Mouse (Mus musculus): Measurements from ENCODE around the gene Cdk5.
"Not testable (repeated sequence)": the region's sequence is repeated elsewhere in the genome, so short reads cannot be mapped to it uniquely, and the experiment has no call there.

Cdk5 gene

DNA sequence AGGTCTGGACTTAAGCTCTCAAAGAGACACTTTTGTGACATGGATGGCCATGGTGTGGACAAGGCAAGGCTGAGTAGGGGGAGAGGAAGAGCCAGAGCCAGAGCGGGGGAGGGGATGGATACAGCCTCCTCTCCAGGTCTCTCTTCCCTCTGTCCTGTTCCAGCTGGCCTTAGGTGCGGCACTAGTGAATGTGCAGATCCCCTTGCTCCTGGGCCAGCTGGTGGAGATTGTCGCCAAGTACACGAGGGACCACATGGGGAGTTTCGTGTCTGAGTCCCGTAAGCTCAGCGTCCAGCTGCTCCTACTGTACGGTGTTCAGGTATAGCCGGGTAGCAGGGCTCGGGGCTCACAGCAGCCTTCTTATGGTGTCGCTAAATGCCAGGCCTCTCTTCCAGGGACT is 23.0 kb downstream of the Cdk5 start:
- no peak for DNase-seq (ENCODE audit: low spot score in 2 of 2)

- DNase-seq (ENCODE audit: low spot score in 2 of 2): no peak
Observed at GRCm38 (mm10) chr5:24399686-24400085, 23.6 kb downstream of the Cdk5 start.

DNA sequence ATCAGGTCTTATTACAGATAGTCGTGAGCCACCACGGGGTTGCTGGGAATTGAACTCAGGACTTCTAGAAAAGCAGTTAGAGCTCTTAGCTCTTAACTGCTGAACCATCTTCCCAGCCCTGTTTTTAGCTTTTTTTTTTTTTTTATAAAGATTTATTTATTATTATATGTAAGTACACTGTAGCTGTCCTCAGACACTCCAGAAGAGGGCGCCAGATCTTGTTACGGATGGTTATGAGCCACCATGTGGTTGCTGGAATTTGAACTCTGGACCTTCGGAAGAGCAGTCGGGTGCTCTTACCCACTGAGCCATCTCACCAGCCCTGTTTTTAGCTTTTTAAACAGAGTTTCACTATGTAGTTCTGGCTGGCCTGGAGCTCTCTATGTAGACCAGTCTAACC is 27.1 kb downstream of the Cdk5 start:
- DNase-seq (ENCODE audit: low spot score in 2 of 2): not testable (repeated sequence)

DNA sequence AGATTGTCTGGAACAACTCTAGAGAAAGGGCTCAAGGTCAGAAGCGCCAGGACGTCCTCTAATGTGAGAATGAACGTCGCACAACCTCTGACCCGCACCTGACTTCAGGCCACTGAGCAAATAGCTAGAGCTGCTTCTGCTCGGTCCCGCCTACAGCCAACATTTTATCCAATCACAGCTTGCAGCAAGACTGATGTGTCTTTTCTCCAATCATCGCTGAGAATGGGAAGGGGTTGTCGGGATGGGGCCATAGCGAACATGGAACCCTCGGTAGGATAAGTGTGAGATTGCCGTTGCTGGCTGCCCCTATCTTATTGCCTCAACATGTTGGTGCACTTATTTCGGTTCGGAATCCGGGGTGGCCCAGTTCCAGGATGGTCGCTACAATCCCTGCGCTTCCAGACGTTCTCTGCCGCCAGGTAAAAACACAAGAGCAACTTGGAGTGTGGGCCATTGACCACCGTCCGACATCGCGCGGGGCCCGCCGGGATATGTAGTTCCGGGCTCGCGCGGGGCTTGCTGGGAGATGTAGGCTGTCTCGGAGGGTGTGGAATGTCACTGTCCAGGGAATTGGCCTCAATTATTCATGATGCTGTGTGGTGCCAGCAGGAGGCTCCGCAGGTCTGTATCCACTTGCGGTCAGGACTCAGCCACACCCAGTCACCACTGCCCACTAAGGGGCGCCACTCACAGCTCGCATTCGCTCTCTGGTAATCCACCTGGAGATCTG is 29.0 kb downstream of the Cdk5 start:
- DNase-seq (ENCODE audit: low spot score in 2 of 2): peak; percentile 87 to 88

DNA sequence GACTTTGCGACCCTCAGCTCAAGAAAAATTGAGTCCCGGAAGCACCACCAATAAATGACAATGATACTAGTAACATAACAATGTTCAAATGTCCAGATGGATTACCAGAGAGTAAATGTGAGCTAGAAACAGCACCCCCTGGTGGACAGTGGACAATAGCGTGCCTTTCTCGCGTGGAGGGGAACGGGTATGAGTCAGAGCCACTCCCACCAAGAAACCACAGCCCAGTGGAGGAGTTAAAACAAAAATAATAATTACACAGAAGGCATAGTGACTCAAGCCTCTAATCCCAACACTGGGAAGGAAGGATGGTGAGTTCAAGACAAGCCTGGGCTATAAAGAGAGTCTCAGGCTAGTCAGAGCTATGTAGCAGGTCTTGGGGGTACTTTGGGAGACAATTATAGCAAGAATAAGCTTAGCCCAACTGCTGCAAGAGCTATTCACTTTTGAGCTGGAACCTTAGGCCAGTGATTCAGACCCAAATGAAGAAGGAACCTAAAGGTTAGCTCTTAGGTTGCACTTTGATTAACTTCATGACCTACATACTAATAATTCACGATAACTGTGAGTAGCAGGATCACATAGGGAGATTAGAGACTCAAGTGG is 29.8 kb downstream of the Cdk5 start, which contains the start of gene Abcb8:
Gene Abcb8, plus strand, starts transcription at position 272 of the 606 bp plus-strand sequence.
- peak; percentile 82 to 91 for DNase-seq (ENCODE audit: low spot score in 2 of 2)

DNA sequence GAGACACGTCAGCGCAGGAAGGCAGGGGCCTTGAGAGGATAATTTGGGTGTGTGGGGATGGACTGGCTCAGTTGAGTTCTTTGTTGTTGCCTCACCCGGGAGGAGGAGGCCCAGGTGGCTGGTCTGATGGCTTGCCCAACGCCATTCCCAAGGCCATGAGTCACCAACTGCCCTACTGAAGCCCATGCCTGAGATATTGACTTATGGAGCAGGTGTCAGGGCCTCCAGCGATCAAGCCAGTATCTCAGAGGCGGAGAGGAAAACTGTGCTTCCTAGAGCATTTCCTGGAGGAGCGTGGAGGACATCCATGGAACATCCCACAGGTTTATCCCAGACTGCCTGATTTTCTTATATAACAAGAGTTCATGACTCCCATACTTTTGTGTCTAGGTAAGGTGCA is 30.6 kb downstream of the Cdk5 start:
- no peak for DNase-seq (ENCODE audit: low spot score in 2 of 2)

GRCm38 (mm10) chr5:24391864-24392263 is 31.5 kb downstream of the Cdk5 start, which contains the start of gene Atg9b:
Gene Atg9b (minus strand): TSS chr5:24392143.
- no peak for DNase-seq (ENCODE audit: low spot score in 2 of 2)

DNA sequence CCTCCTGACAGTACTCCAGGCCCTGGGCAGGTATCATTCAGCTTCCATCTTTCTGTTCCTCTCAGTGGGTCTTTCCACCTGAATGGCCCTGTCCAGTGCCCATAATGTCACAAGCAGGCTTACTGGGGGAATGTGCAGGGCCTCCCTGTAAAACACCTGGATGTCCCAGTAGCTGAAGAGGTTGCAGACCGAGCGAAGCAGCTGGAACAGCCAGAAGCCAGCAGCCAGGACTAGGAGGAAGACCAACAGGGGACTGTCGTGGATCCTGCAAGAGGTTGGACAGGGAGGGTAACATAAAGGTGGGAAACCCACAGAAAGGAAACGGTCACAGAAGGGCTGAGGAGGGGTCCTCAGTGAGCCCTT is 33.7 kb downstream of the Cdk5 start:
- no peak for DNase-seq (ENCODE audit: low spot score in 2 of 2)

DNA sequence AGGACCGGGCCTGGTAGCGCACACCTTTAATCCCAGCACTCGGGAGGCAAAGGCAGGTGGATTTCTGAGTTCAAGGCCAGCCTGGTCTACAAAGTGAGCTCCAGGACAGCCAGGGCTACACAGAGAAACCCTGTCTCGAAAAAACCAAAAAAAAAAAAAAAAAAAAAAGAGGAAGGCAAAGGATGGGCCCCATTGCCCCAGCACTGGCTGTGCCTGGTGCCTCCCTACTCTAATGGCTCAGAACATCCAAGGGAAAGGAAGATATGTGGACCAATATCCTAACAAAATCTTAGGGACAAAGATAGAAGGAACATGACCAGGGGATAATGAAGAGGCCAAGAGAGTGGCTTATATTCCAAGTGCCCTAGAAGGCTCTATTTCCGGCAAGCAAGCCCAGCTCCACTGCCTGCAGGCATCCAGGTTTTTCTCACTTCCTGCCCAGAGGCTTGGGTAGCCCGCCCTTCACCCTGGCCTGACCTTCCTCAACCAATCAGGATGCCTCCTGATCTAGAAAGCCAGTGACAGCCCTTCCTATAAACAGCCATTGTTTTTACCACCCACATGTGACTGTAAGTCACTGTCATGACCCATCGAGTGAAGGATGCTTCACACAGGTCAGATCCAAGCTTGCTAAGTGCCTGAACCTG is 34.2 kb downstream of the Cdk5 start:
- peak; percentile 30 to 47 for DNase-seq (ENCODE audit: low spot score in 2 of 2)

DNA sequence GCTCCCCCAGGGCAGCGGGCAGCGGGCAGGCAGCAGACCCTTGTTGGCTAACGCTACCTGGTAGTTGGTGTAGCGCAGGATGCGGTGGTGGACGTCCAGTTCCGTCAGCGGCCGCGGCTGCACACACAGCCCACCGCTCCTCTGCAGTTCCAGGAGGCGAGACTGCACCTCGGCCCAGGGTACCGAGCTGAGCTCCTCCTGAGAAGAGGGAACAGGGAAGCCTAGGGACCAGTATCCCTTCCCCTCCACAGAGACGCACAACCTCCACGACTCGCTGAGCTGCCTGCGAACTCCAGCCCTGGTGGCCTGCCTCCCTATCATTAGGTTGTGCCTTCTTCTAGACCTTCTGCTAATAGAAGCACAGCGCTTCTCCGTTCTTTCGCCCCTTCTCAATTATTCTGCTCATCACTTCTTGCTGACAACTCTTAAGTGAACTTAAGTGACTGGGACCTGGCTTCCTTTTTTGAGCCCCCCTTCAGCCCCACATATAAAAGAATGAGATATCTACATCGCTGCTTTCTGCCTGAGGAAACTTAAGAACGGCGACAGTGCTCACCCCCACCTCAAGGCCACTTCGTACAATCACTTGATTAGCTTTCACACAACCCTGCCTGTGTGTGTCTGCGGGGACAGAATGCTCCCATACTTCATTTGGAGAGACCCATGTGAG is 34.9 kb downstream of the Cdk5 start:
- no peak for DNase-seq (ENCODE audit: low spot score in 2 of 2)

GRCm38 (mm10) chr5:24387264-24388241 is 35.8 kb downstream of the Cdk5 start:
- DNase-seq (ENCODE audit: low spot score in 2 of 2): peak; percentile 22 to 50

DNA sequence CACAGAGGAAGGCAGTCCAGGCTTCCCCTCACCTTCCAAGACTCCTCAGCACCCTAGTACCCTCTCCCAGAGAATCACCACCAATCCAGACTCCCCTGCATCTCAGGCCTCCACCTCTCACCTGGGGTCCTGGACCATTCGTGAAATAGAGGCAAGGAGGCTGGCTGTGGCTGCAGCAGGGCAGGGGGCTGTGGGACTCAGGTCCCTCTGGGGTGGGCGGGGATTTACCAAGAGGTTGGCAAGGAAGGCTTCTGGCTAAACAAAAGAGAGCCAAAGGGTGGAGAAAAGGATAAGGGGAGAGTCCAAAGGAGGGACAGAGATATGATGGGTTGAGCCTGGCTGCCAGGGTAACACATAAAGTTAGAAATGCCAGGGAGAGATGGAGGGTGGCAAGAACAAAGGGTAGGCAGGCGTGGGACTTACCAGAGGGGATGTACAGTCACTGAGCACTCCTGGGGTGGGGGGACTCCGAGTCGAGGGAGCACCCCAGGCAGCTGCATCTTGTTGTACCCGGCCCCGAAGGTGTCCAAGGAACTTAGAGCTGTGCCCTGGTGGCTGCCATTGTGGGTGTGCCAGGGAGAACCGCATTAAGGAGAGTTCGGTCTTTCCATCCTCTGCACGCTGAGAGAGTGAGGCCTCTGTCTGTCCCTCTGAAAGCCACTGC is 37.3 kb downstream of the Cdk5 start:
- DNase-seq (ENCODE audit: low spot score in 2 of 2): no peak

DNA sequence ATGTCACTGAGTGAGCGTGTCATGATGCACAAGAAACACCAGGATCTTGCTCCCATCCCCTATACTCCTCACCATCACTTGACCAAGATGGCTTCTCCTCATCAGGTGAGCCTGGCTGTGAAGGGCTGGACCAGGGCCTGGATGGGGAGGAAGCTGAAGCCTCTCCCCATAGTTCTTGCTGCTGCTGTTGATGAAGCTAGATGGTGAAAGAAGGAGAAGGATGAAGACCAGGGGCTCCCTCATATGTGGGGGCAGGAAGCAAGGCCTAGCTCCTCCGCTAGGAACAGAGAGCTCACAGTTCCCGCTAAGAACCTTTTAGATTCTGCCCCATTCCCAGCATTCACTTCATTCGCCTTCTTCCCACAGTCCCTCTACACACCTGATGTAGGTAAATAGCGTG is 38.0 kb downstream of the Cdk5 start:
- no peak for DNase-seq (ENCODE audit: low spot score in 2 of 2)

DNA sequence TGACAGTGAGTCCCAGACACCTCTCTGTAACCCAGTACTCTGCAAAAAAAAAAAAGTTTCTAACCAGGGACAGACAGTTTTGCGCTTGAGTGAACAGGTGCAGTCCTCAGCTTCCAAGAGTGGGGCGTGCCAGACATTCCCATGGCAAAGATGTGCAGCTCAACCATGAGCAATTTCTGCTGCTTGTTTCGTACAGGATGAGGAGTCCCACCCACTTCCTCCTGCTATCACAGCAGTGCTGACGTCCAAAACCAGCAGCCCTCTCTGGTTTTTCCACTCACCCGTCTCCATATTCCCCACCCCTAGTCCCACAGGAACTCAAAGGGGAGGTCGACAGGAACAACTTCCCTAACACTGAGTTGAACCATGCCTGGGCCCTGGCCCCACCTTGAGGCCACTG is 38.9 kb downstream of the Cdk5 start:
- no peak for DNase-seq (ENCODE audit: low spot score in 2 of 2)

- peak; percentile 83 to 91 for DNase-seq (ENCODE audit: low spot score in 2 of 2)
Observed at GRCm38 (mm10) chr5:24383026-24383859, 40.1 kb downstream of the Cdk5 start.

DNA sequence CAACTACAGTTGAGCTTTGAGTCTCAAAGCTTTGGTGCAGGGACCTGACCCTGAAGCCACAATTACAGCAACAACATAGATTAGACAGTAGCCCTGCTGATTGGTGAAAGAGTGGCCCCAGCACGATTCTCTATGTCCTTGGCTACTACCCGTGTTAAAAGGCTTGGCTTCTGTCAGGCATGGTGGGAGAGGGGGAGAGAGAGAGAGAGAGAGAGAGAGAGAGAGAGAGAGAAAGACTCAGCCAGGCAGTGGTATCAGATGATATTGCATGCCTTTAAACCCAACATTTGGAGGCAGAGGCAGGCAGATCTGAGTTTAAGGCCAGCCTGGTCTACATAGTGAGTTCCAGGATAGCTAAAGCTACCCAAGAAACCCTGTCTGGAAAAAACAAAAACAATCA is 41.3 kb downstream of the Cdk5 start:
- no peak for DNase-seq (ENCODE audit: low spot score in 2 of 2)

DNA sequence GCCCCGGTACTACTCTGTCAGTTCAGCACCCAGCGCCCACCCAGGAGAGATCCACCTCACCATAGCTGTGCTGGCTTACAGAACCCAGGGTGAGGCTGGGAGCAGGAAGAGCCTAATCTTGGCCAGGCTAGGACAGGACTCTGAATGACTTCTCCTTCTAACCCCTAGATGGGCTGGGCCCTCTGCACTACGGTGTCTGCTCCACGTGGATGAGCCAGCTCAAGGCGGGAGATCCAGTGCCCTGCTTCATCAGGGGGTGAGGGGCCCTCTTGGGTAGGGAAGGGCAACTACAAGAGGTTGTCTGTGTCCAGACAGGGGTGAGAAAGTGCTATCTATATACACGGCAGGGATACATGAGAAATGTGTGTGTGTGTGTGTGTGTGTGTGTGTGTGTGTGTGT is 41.8 kb downstream of the Cdk5 start:
- no peak for DNase-seq (ENCODE audit: low spot score in 2 of 2)

- DNase-seq (ENCODE audit: low spot score in 2 of 2): no peak
Observed at GRCm38 (mm10) chr5:24380499-24380898, 42.8 kb downstream of the Cdk5 start.

- no peak for DNase-seq (ENCODE audit: low spot score in 2 of 2)
Observed at GRCm38 (mm10) chr5:24379501-24379900, 43.8 kb downstream of the Cdk5 start.

- DNase-seq (ENCODE audit: low spot score in 2 of 2): no peak
Observed at GRCm38 (mm10) chr5:24378700-24379099, 44.6 kb downstream of the Cdk5 start.
